Mouse (Mus musculus) liver, adult 2 months (tissue): Measurements from ENCODE around the gene Arl8b.

Experiments used
- CTCF ChIP-seq: fragments of 200-500 bp; IDR thresholded peaks from 2 replicates; pipeline ENCODE4 v1.5.1; 2011; ENCODE audit warnings: low read depth, low read length, control low read depth
- POLR2A ChIP-seq: fragments of 200-500 bp; IDR thresholded peaks from 2 replicates; pipeline ENCODE4 v1.6.1; 2011; ENCODE audit warnings: low read length, control low read depth; ENCODE audit not compliant: insufficient read depth; ENCODE audit errors: extremely low read depth

GRCm38 (mm10) chr6:108837081-108837480 is 54.2 kb downstream of the Arl8b start:
- no peak for TF ChIP-seq CTCF
- TF ChIP-seq POLR2A: no peak
